Mouse (Mus musculus): Measurements from ENCODE around the gene Lman2l. TPM values are rescaled to one million over a fixed set of nuclear protein-coding genes. Genes with fewer than 3 reads are reported as not detected.

Lman2l gene
- polyA plus RNA-seq, 1 experiment from 2014 or later = 34.6 TPM

GRCm38 (mm10) chr1:36461829-36462228 is 16.8 kb upstream of the Lman2l start:
- CTCF ChIA-PET = no interaction called here
- POLR2A ChIA-PET = no interaction called here
- DNase-seq (ENCODE audit: low read depth, low spot score) (no peak), ATAC-seq (no peak)
- H3K27me3 ChIP-seq = no peaks in the 10 kb centered on the region
- in situ Hi-C loops (cut with MboI; ENCODE audit: low pct_unique_long_range_greater_than_20kb) = no loop called here
- TF ChIP-seq CTCF (IDR thresholded peaks at IDR 0.05) = no peak

- ChIA-PET CTCF (no interaction called here), POLR2A (no interaction called here)
- in situ Hi-C loops (cut with MboI; ENCODE audit: low pct_unique_long_range_greater_than_20kb) = no loop called here
- DNase-seq (ENCODE audit: low read depth, low spot score) = no peak
- ATAC-seq = no peak
- no peaks in the 10 kb centered on the region for H3K27me3 ChIP-seq
- no peak for TF ChIP-seq CTCF (IDR thresholded peaks at IDR 0.05)
Measured at GRCm38 (mm10) chr1:36458169-36458568, 13.1 kb upstream of the Lman2l start.

GRCm38 (mm10) chr1:36457388-36458014 is 12.4 kb upstream of the Lman2l start:
- no peak for TF ChIP-seq CTCF (IDR thresholded peaks at IDR 0.05)
- CTCF ChIA-PET = interaction anchor here (0.7 kb wide), 1 partner anchor 39 kb away, joined by 3 read pairs; no protein-coding TSS in a partner anchor
- DNase-seq (ENCODE audit: low read depth, low spot score) (peak; percentile 68), ATAC-seq (peak; percentile 68)
- in situ Hi-C loops (cut with MboI; ENCODE audit: low pct_unique_long_range_greater_than_20kb) = no loop called here
- H3K27me3 ChIP-seq = no peaks in the 10 kb centered on the region
- POLR2A ChIA-PET = interaction anchor here (0.7 to 1.1 kb wide), 2 partner anchors 14 to 94 kb away, joined by 3 read pairs; no protein-coding TSS in a partner anchor

- no peaks in the 10 kb centered on the region for H3K27me3 ChIP-seq
- peak; percentile 64 for TF ChIP-seq CTCF (IDR thresholded peaks at IDR 0.05)
- ChIA-PET POLR2A (no interaction called here), CTCF (no interaction called here)
- DNase-seq (ENCODE audit: low read depth, low spot score) (no peak), ATAC-seq (no peak)
- in situ Hi-C loops (cut with MboI; ENCODE audit: low pct_unique_long_range_greater_than_20kb) = no loop called here
Measured at GRCm38 (mm10) chr1:36454055-36454815, 9.2 kb upstream of the Lman2l start.

- ChIA-PET POLR2A (no interaction called here), CTCF (no interaction called here)
- ATAC-seq = no peak
- TF ChIP-seq CTCF (IDR thresholded peaks at IDR 0.05) = no peak
- in situ Hi-C loops (cut with MboI; ENCODE audit: low pct_unique_long_range_greater_than_20kb) = no loop called here
- H3K27me3 ChIP-seq = no peaks in the 10 kb centered on the region
- DNase-seq (ENCODE audit: low read depth, low spot score) = no peak
Measured at GRCm38 (mm10) chr1:36446841-36447240, 1.8 kb upstream of the Lman2l start.

GRCm38 (mm10) chr1:36446106-36446824 is 1.2 kb upstream of the Lman2l start:
- in situ Hi-C loops (cut with MboI; ENCODE audit: low pct_unique_long_range_greater_than_20kb) = no loop called here
- DNase-seq (ENCODE audit: low read depth, low spot score) (no peak), ATAC-seq (no peak)
- H3K27me3 ChIP-seq = no peaks in the 10 kb centered on the region
- TF ChIP-seq CTCF (IDR thresholded peaks at IDR 0.05) = no peak
- ChIA-PET CTCF (no interaction called here), POLR2A (no interaction called here)

- in situ Hi-C loops (cut with MboI; ENCODE audit: low pct_unique_long_range_greater_than_20kb) = no loop called here
- POLR2A ChIA-PET = no interaction called here
- no peaks in the 10 kb centered on the region for H3K27me3 ChIP-seq
- CTCF ChIA-PET = no interaction called here
- no peak for TF ChIP-seq CTCF (IDR thresholded peaks at IDR 0.05)
- ATAC-seq = no peak
- DNase-seq (ENCODE audit: low read depth, low spot score) = no peak
Measured at GRCm38 (mm10) chr1:36445508-36445907, 437 bp upstream of the Lman2l start.

- ChIA-PET POLR2A (no interaction called here), CTCF (no interaction called here)
- in situ Hi-C loops (cut with MboI; ENCODE audit: low pct_unique_long_range_greater_than_20kb) = no loop called here
- DNase-seq (ENCODE audit: low read depth, low spot score) (no peak), ATAC-seq (no peak)
- no peaks in the 10 kb centered on the region for H3K27me3 ChIP-seq
- TF ChIP-seq CTCF (IDR thresholded peaks at IDR 0.05) = no peak
Measured at GRCm38 (mm10) chr1:36441101-36441500, 4.0 kb downstream of the Lman2l start.

- ChIA-PET POLR2A (interaction anchor here (0.6 kb wide), 1 partner anchor 336 kb away, joined by 3 read pairs; no protein-coding TSS in a partner anchor), CTCF (interaction anchor here (1.6 kb wide), 1 partner anchor 64 kb away, joined by 5 read pairs; no protein-coding TSS in a partner anchor)
- no peak for DNase-seq (ENCODE audit: low read depth, low spot score)
- in situ Hi-C loops (cut with MboI; ENCODE audit: low pct_unique_long_range_greater_than_20kb) = no loop called here
- H3K27me3 ChIP-seq = no peaks in the 10 kb centered on the region
- no peak for ATAC-seq
- TF ChIP-seq CTCF (IDR thresholded peaks at IDR 0.05) = no peak
Measured at GRCm38 (mm10) chr1:36437223-36437622, 7.8 kb downstream of the Lman2l start.

- TF ChIP-seq CTCF (IDR thresholded peaks at IDR 0.05) = no peak
- ATAC-seq = no peak
- ChIA-PET POLR2A (no interaction called here), CTCF (interaction anchor here (1.5 to 1.6 kb wide), 2 partner anchors 11 to 65 kb away, joined by 3 to 5 read pairs; no protein-coding TSS in a partner anchor)
- DNase-seq (ENCODE audit: low read depth, low spot score) = no peak
- in situ Hi-C loops (cut with MboI; ENCODE audit: low pct_unique_long_range_greater_than_20kb) = no loop called here
- no peaks in the 10 kb centered on the region for H3K27me3 ChIP-seq
Measured at GRCm38 (mm10) chr1:36436515-36436914, 8.6 kb downstream of the Lman2l start.

GRCm38 (mm10) chr1:36435071-36435470 is 10.0 kb downstream of the Lman2l start:
- DNase-seq (ENCODE audit: low read depth, low spot score) (no peak), ATAC-seq (no peak)
- ChIA-PET POLR2A (no interaction called here), CTCF (interaction anchor here (1.5 kb wide), 1 partner anchor 9 kb away, joined by 3 read pairs; no protein-coding TSS in a partner anchor)
- TF ChIP-seq CTCF (IDR thresholded peaks at IDR 0.05) = no peak
- in situ Hi-C loops (cut with MboI; ENCODE audit: low pct_unique_long_range_greater_than_20kb) = no loop called here
- H3K27me3 ChIP-seq = no peaks in the 10 kb centered on the region
